Mouse (Mus musculus) hindbrain, postnatal 0 days (tissue): ENCODE measurements at regions not wholly inside any gene's neighbourhood (a gene's known extent, or its start where the extent isn't known, plus 50 kb on each side); places are given as distances from the start of the nearest gene placed in this dataset.

Experiments used
- ATAC-seq: fragments of 200-750 bp; cut with Nextera tagmentation; 2 replicates; pipeline ENCODE4 v1.8.0; 2017; ENCODE audit warnings: mild to moderate bottlenecking, moderate TSS enrichment, moderate library complexity
- DNase-seq: peaks from one replicate; pipeline ENCODE4 v3.0.0-alpha.2; 2015; ENCODE audit warnings: low spot score
- H3K27ac ChIP-seq: fragments of 300-500 bp; sonication (generic); 2 replicates; pipeline ENCODE4 v1.5.1; 2014; ENCODE audit warnings: mild to moderate bottlenecking
- H3K27me3 ChIP-seq: fragments of 300-500 bp; sonication (generic); 2 replicates; pipeline ENCODE4 v1.6.1; 2014; ENCODE audit warnings: low read length, mixed read lengths; ENCODE audit not compliant: insufficient read depth
- H3K36me3 ChIP-seq: fragments of 300-500 bp; sonication (generic); 2 replicates; pipeline ENCODE4 v1.6.1; 2014; ENCODE audit warnings: low read length, mixed read lengths; ENCODE audit not compliant: insufficient read depth
- H3K4me1 ChIP-seq: fragments of 300-500 bp; sonication (generic); 2 replicates; pipeline ENCODE4 v1.6.1; 2014; ENCODE audit warnings: antibody characterized with exemption, low read length, mixed read lengths; ENCODE audit not compliant: insufficient read depth
- H3K4me2 ChIP-seq: fragments of 300-500 bp; sonication (generic); 2 replicates; pipeline ENCODE4 v1.6.1; 2014; ENCODE audit warnings: low read depth, mild to moderate bottlenecking, low read length, moderate library complexity, mixed read lengths
- H3K4me3 ChIP-seq: fragments of 300-500 bp; sonication (generic); 2 replicates; pipeline ENCODE4 v1.5.1; 2014; ENCODE audit warnings: low read length
- H3K9ac ChIP-seq: fragments of 300-500 bp; sonication (generic); replicated peaks from 2 replicates; pipeline ENCODE4 v1.6.1; 2014; ENCODE audit warnings: mild to moderate bottlenecking, low read length, moderate library complexity, mixed read lengths
- H3K9me3 ChIP-seq: fragments of 300-500 bp; sonication (generic); 2 replicates; pipeline ENCODE4 v1.6.1; 2016; ENCODE audit warnings: low read length, mixed read lengths
- CTCF ChIP-seq: IDR thresholded peaks from 2 replicates; pipeline ENCODE4 v1.5.1; 2016; ENCODE audit warnings: antibody characterized with exemption, control low read depth, low read depth
- WGBS: fragments of 180-500 bp; shearing (Covaris S2); extraction: QIAGEN DNeasy Blood & Tissue Kit; methylation state at CpG from one replicate; pipeline ENCODE4 v1.1.7; 2014; 5-methylcytosine and 5-hydroxymethylcytosine counted together

GRCm38 (mm10) chr4:31426169-31427030, 537.5 kb upstream of the Map3k7 start:
- H3K4me1 ChIP-seq = no peaks in the 10 kb centered on the region
- no peak for TF ChIP-seq CTCF
- DNase-seq (no peak), ATAC-seq (no peak)
- H3K36me3 ChIP-seq = no peaks in the 10 kb centered on the region
- no peak overlapping the region for H3K4me2 ChIP-seq
- H3K9ac ChIP-seq = no peak overlapping the region
- no peaks in the 10 kb centered on the region for H3K27me3 ChIP-seq
- no peak overlapping the region for H3K4me3 ChIP-seq
- no peaks in the 10 kb centered on the region for H3K9me3 ChIP-seq
- no peak overlapping the region for H3K27ac ChIP-seq
- 81% methylated on average over 7 of the region's 7 CpGs for WGBS

- WGBS = 93% methylated on average over 7 of the region's 7 CpGs
- Histone ChIP-seq H3K4me3 (no peak overlapping the region), H3K9me3 (no peaks in the 10 kb centered on the region), H3K27me3 (no peaks in the 10 kb centered on the region), H3K4me2 (no peak overlapping the region), H3K9ac (no peak overlapping the region), H3K27ac (no peak overlapping the region), H3K4me1 (no peaks in the 10 kb centered on the region), H3K36me3 (no peaks in the 10 kb centered on the region)
- no peak for DNase-seq
- TF ChIP-seq CTCF = no peak
- no peak for ATAC-seq
Measured at GRCm38 (mm10) chr4:31433943-31434342, 530.0 kb upstream of the Map3k7 start.

DNA sequence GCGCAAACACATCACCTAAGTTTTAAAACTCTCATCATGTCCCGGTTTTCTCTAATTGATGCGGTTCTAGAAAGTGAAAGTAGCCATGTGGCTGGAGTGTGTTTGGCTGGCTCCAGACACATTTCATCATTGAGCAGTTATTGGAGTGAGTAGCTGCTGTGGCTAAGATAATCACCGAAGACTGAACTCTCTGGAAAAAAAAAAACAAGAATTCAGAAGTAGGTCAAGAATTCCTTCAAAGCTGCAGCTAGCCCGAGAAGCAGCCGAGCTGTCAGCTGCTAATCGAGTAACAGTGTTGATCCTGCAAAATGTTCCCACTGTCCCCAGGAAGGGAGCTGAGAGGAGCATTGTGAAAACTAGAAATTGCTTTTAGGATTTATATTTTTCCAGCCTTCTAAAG, 509.0 kb upstream of the Map3k7 start:
- Histone ChIP-seq H3K9me3 (no peaks in the 10 kb centered on the region), H3K9ac (no peak overlapping the region), H3K4me2 (no peak overlapping the region), H3K27me3 (no peaks in the 10 kb centered on the region), H3K36me3 (no peaks in the 10 kb centered on the region), H3K4me1 (no peaks in the 10 kb centered on the region), H3K4me3 (no peak overlapping the region), H3K27ac (no peak overlapping the region)
- 63% methylated on average over 7 of the region's 7 CpGs for WGBS
- ATAC-seq = no peak
- DNase-seq = no peak
- no peak for TF ChIP-seq CTCF

DNA sequence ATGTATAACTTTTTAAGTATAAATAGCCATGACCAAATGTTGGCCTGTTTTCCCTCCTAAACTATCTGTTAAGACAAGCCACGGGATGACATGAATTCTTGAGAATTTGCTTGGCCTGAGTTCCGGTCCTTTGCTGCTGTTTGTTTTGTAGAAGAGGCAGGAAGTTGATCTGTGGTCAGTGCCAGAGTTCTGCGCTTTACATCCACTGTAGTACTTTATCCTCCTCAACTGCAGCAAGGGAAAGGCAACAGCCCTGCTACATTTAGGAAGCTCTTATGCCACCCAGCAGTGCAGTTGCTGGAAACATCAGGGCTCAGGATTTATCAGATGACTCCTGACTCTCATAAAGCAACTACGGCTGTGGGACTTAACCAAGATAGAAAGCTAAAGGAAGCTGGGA, 508.4 kb upstream of the Map3k7 start:
- 78% methylated on average over 4 of the region's 4 CpGs for WGBS
- no peak overlapping the region for H3K4me2 ChIP-seq
- H3K27ac ChIP-seq = no peak overlapping the region
- H3K27me3 ChIP-seq = no peaks in the 10 kb centered on the region
- ATAC-seq = no peak
- no peak overlapping the region for H3K9ac ChIP-seq
- no peak for TF ChIP-seq CTCF
- no peaks in the 10 kb centered on the region for H3K9me3 ChIP-seq
- H3K4me3 ChIP-seq = no peak overlapping the region
- H3K36me3 ChIP-seq = no peaks in the 10 kb centered on the region
- H3K4me1 ChIP-seq = no peaks in the 10 kb centered on the region
- DNase-seq = no peak

DNA sequence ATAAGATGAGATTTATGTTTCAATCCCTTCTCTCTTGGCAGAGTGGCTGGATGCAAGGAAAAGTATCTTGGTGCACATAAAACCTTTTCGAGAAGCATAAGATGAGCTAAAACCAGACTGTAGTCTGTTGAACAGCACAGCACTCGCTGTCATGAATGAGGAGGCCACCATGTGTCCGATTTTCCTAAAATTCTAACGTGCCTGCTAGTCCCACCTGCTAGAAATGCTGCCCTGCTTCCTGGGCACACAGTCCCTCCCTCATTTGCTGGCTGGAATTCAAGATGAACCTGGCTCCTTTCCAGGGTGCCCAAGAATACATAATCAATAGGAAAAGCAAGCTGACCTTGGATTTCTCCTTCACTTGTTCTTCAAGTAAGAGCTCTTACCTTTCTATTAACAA, 501.4 kb upstream of the Map3k7 start:
- H3K9ac ChIP-seq = no peak overlapping the region
- WGBS = 61% methylated on average over 4 of the region's 4 CpGs
- DNase-seq (peak; percentile 12), ATAC-seq (no peak)
- no peaks in the 10 kb centered on the region for H3K36me3 ChIP-seq
- no peak for TF ChIP-seq CTCF
- H3K27me3 ChIP-seq = no peaks in the 10 kb centered on the region
- H3K4me3 ChIP-seq = no peak overlapping the region
- no peaks in the 10 kb centered on the region for H3K9me3 ChIP-seq
- no peak overlapping the region for H3K4me2 ChIP-seq
- H3K27ac ChIP-seq = no peak overlapping the region
- no peaks in the 10 kb centered on the region for H3K4me1 ChIP-seq

GRCm38 (mm10) chr4:31463130-31463698, 500.7 kb upstream of the Map3k7 start:
- 84% methylated on average over 5 of the region's 5 CpGs for WGBS
- DNase-seq = no peak
- Histone ChIP-seq H3K4me2 (no peak overlapping the region), H3K9ac (no peak overlapping the region), H3K4me3 (no peak overlapping the region), H3K27me3 (no peaks in the 10 kb centered on the region), H3K9me3 (no peaks in the 10 kb centered on the region), H3K4me1 (no peaks in the 10 kb centered on the region), H3K27ac (no peak overlapping the region), H3K36me3 (no peaks in the 10 kb centered on the region)
- ATAC-seq = no peak
- no peak for TF ChIP-seq CTCF

- H3K9ac ChIP-seq = no peak overlapping the region
- ATAC-seq (no peak), DNase-seq (peak; percentile 25)
- peak overlapping the region; percentile 25 for H3K4me2 ChIP-seq
- 50% methylated on average over 9 of the region's 9 CpGs for WGBS
- no peaks in the 10 kb centered on the region for H3K27me3 ChIP-seq
- H3K4me1 ChIP-seq = no peaks in the 10 kb centered on the region
- TF ChIP-seq CTCF = no peak
- no peak overlapping the region for H3K4me3 ChIP-seq
- H3K36me3 ChIP-seq = no peaks in the 10 kb centered on the region
- H3K9me3 ChIP-seq = no peaks in the 10 kb centered on the region
- no peak overlapping the region for H3K27ac ChIP-seq
Measured at GRCm38 (mm10) chr4:31468306-31468705, 495.6 kb upstream of the Map3k7 start.
